Mouse (Mus musculus): ENCODE results near the gene Padi2. TPM values are rescaled to one million over a fixed set of nuclear protein-coding genes. Genes with fewer than 3 reads are reported as not detected.

Gene Padi2
- polyA plus RNA-seq, 1 experiment from 2014 or later = 3.8 TPM

DNA sequence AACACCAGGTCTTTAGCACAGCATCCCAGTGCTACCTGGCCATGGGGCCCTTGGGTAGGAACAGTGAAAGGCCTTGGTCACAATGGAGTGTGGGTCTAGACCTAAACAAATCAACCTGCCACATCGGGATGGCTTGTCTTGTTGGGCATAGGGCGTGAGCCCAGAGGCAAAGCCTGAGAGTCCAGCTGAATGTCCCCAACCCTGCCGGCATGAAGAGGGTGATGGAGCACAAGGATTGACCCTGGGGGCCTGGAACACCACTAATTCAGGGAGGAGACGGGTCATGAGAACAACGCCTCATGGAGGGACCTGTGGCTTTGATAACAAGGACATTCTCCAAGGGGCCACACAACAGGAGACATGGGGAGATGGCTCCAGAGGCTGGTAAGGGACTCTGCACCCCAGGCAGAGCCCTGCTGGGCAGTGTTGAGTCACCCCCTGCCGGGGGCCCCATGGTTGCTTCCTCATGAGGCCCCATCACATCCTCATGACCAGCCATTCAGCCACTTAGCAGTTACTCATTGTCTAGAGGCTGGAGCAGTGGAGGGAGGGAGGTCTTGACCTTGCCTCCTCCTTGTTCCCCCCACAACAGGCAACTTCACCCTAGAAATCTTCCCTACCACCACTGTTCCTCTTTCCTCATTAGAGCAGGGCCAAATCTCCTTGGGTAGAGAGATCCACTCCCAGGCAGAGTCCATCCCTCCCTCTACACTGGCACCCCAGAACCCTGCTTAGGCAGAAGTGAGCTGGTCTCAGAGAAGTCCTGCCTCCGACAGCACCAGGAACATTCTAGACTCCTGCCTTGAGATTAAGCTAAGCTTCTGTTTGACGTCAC is 34.1 kb upstream of the Padi2 start:
- H3K9ac ChIP-seq = no peak overlapping the region
- peaks cover 12% of the 10 kb centered on the region for H3K4me1 ChIP-seq (replicated peaks)
- no peak overlapping the region for H3K4me2 ChIP-seq (replicated peaks)
- H3K27me3 ChIP-seq (replicated peaks) = peaks cover 3% of the 10 kb centered on the region; the same call in 1 of the 2 replicates
- H3K27ac ChIP-seq = no peak overlapping the region
- H3K36me3 ChIP-seq = no peaks in the 10 kb centered on the region
- H3K4me3 ChIP-seq (replicated peaks) = no peak overlapping the region
- 84% methylated on average over 8 of the region's 8 CpGs for WGBS
- peak; percentile 80 for ATAC-seq
- H3K9me3 ChIP-seq = no peaks in the 10 kb centered on the region

GRCm38 (mm10) chr4:140872686-140872992 is 33.5 kb upstream of the Padi2 start:
- Histone ChIP-seq H3K27me3 (replicated peaks) (peaks cover 3% of the 10 kb centered on the region; the same call in 1 of the 2 replicates), H3K9ac (no peak overlapping the region), H3K9me3 (no peaks in the 10 kb centered on the region), H3K4me1 (replicated peaks) (peaks cover 12% of the 10 kb centered on the region), H3K36me3 (no peaks in the 10 kb centered on the region), H3K27ac (no peak overlapping the region), H3K4me3 (replicated peaks) (no peak overlapping the region), H3K4me2 (replicated peaks) (no peak overlapping the region)
- no peak for ATAC-seq
- 62% methylated on average over 5 of the region's 5 CpGs for WGBS

DNA sequence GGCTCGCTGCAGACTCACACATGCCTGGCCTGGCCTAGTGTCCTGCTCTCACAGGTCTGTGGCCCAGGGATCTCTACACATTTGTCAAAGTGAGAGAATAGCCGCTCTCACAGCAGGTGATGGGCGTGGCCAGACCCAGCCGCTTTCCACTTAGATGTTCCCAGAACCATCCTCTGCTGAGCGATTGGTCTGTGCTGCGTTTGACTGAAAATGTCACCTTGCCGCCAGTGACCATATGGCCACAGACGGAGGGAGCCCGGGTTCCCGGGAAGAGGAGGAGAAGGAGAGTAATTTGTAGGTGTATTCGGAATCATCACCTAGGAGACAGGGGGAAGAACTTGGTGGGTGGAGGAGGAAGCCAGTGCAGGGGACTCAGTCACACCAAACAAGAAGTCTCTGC is 33.1 kb upstream of the Padi2 start:
- H3K4me1 ChIP-seq (replicated peaks) = peaks cover 12% of the 10 kb centered on the region
- ATAC-seq = no peak; the same call in 1 of the 2 replicates
- H3K4me2 ChIP-seq (replicated peaks) = no peak overlapping the region
- no peaks in the 10 kb centered on the region for H3K36me3 ChIP-seq
- peaks cover 3% of the 10 kb centered on the region; the same call in 1 of the 2 replicates for H3K27me3 ChIP-seq (replicated peaks)
- H3K4me3 ChIP-seq (replicated peaks) = no peak overlapping the region
- H3K9me3 ChIP-seq = no peaks in the 10 kb centered on the region
- no peak overlapping the region for H3K9ac ChIP-seq
- H3K27ac ChIP-seq = no peak overlapping the region
- WGBS = 42% methylated on average over 11 of the region's 11 CpGs

DNA sequence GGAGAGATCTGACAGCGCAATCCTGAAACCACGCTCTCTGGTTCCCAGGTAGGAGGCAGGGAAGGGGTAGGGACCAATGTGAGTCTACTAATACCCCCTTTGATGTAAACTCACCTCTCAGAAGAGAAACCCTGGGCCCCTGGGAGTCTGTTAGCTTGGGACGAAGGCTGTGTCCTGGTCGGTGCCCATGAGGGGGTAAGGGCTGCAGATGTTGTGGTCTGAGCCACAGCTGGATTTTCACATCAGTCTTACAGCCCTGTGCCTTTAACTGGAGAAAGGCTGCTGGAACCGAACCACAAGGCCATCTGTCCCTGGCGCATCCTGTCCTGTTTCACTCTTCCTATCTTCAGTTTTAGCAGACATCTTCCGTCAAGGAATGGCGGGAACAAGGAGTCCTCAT is 30.0 kb upstream of the Padi2 start:
- Histone ChIP-seq H3K4me3 (replicated peaks) (no peak overlapping the region), H3K4me2 (replicated peaks) (no peak overlapping the region), H3K9ac (no peak overlapping the region), H3K27me3 (replicated peaks) (peaks cover 3% of the 10 kb centered on the region; the same call in 1 of the 2 replicates), H3K36me3 (no peaks in the 10 kb centered on the region), H3K4me1 (replicated peaks) (peaks cover 12% of the 10 kb centered on the region), H3K9me3 (no peaks in the 10 kb centered on the region), H3K27ac (no peak overlapping the region)
- 86% methylated on average over 8 of the region's 8 CpGs for WGBS
- ATAC-seq = no peak

GRCm38 (mm10) chr4:140876681-140877080 is 29.5 kb upstream of the Padi2 start:
- H3K4me3 ChIP-seq (replicated peaks) = no peak overlapping the region
- peaks cover 11% of the 10 kb centered on the region for H3K4me1 ChIP-seq (replicated peaks)
- no peak overlapping the region for H3K27ac ChIP-seq
- WGBS = 48% methylated on average over 6 of the region's 6 CpGs
- H3K9ac ChIP-seq = no peak overlapping the region
- H3K27me3 ChIP-seq (replicated peaks) = peaks cover 3% of the 10 kb centered on the region; the same call in 1 of the 2 replicates
- no peaks in the 10 kb centered on the region for H3K9me3 ChIP-seq
- H3K4me2 ChIP-seq (replicated peaks) = no peak overlapping the region
- no peak for ATAC-seq
- no peaks in the 10 kb centered on the region for H3K36me3 ChIP-seq

DNA sequence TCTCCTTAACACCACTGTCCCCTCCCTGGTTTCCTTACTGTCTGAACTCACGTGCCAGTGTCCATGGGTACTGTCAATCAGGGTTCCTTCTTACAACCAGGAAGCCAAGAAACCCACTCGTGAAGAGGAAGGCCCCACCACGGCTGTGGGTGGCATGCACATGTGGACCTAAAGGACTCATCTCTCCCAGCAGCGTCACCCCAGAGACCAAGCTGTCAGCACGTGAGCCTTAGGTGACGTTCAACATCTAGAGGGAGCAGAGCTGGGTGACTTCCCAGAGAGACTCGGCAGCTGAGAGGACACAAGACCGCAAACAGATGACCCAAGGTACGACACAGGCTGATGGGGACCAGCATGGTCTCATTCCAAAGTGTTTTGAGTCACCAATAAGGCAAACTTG is 28.7 kb upstream of the Padi2 start:
- H3K36me3 ChIP-seq = no peaks in the 10 kb centered on the region
- H3K9me3 ChIP-seq = no peaks in the 10 kb centered on the region
- WGBS = 74% methylated on average over 9 of the region's 9 CpGs
- H3K27me3 ChIP-seq (replicated peaks) = peaks cover 3% of the 10 kb centered on the region; the same call in 1 of the 2 replicates
- no peak overlapping the region for H3K4me2 ChIP-seq (replicated peaks)
- H3K4me3 ChIP-seq (replicated peaks) = no peak overlapping the region
- no peak overlapping the region for H3K27ac ChIP-seq
- H3K9ac ChIP-seq = no peak overlapping the region
- ATAC-seq = no peak
- H3K4me1 ChIP-seq (replicated peaks) = 0 out of 2 replicates have a peak, but pooled peaks cover 4% of the 10 kb centered on the region

GRCm38 (mm10) chr4:140878655-140879054 is 27.5 kb upstream of the Padi2 start:
- Histone ChIP-seq H3K27me3 (replicated peaks) (peaks cover 3% of the 10 kb centered on the region; the same call in 1 of the 2 replicates), H3K4me3 (replicated peaks) (no peak overlapping the region), H3K4me1 (replicated peaks) (peaks cover 5% of the 10 kb centered on the region; the same call in 1 of the 2 replicates), H3K4me2 (replicated peaks) (no peak overlapping the region), H3K9me3 (no peaks in the 10 kb centered on the region), H3K36me3 (no peaks in the 10 kb centered on the region), H3K27ac (no peak overlapping the region), H3K9ac (no peak overlapping the region)
- ATAC-seq = no peak
- WGBS = 83% methylated on average over 9 of the region's 9 CpGs

- ATAC-seq = no peak
- H3K4me3 ChIP-seq (replicated peaks) = no peak overlapping the region
- 93% methylated on average over 6 of the region's 6 CpGs for WGBS
- H3K4me2 ChIP-seq (replicated peaks) = no peak overlapping the region
- H3K36me3 ChIP-seq = no peaks in the 10 kb centered on the region
- H3K27me3 ChIP-seq (replicated peaks) = peaks cover 3% of the 10 kb centered on the region; the same call in 1 of the 2 replicates
- no peaks in the 10 kb centered on the region for H3K9me3 ChIP-seq
- H3K27ac ChIP-seq = no peak overlapping the region
- H3K4me1 ChIP-seq (replicated peaks) = peaks cover 9% of the 10 kb centered on the region; the same call in 1 of the 2 replicates
- no peak overlapping the region for H3K9ac ChIP-seq
Measured at GRCm38 (mm10) chr4:140879116-140879515, 27.0 kb upstream of the Padi2 start.

DNA sequence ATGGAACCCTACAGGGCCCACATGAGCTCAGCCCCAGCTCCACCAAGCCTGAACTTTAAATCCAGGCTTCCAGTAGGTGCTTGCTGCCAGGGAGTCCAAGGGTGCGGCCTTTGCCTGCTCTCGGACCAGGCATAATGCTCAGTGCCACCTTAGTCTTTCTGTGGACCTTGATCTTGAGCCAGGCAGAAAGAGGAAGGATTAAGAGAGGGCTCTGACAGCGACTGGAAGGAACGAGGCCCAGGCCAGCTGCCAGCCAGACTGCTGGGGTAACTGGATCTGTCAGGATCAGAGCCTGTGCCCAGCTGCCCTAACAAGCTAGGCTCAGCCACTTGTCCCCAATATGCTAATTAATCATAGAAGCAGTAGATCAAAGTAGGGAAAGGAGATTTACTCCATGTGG is 26.4 kb upstream of the Padi2 start:
- 63% methylated on average over 4 of the region's 4 CpGs for WGBS
- H3K9me3 ChIP-seq = no peaks in the 10 kb centered on the region
- H3K27me3 ChIP-seq (replicated peaks) = peaks cover 3% of the 10 kb centered on the region; the same call in 1 of the 2 replicates
- no peak overlapping the region for H3K4me3 ChIP-seq (replicated peaks)
- H3K27ac ChIP-seq = no peak overlapping the region
- no peak for ATAC-seq
- no peaks in the 10 kb centered on the region for H3K36me3 ChIP-seq
- H3K4me2 ChIP-seq (replicated peaks) = no peak overlapping the region
- H3K9ac ChIP-seq = no peak overlapping the region
- H3K4me1 ChIP-seq (replicated peaks) = peaks cover 9% of the 10 kb centered on the region; the same call in 1 of the 2 replicates

DNA sequence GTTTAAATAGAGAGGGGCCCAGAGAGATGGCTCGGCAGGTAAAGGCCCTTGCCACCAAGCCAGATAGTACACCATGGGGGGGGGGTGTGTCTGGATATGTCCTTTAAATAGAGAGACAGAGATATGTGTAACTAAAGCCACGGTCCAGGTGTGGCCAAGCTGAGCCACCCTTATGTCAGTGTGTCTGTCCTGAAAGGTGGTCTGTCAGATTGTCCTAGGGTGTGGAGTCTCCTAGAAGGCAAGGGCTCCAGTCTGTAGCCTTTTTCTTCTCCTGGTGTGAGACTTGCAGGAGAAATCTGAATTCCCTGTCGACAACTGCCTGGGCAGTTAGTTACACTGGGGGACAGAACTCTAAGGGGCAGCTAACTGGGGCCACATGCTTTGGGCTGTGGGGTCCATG is 25.9 kb upstream of the Padi2 start:
- peaks cover 9% of the 10 kb centered on the region; the same call in 1 of the 2 replicates for H3K4me1 ChIP-seq (replicated peaks)
- 82% methylated on average over 3 of the region's 3 CpGs for WGBS
- H3K36me3 ChIP-seq = no peaks in the 10 kb centered on the region
- ATAC-seq = no peak
- no peaks in the 10 kb centered on the region for H3K9me3 ChIP-seq
- H3K27me3 ChIP-seq (replicated peaks) = peaks cover 3% of the 10 kb centered on the region; the same call in 1 of the 2 replicates
- no peak overlapping the region for H3K4me2 ChIP-seq (replicated peaks)
- H3K4me3 ChIP-seq (replicated peaks) = no peak overlapping the region
- no peak overlapping the region for H3K9ac ChIP-seq
- no peak overlapping the region for H3K27ac ChIP-seq

DNA sequence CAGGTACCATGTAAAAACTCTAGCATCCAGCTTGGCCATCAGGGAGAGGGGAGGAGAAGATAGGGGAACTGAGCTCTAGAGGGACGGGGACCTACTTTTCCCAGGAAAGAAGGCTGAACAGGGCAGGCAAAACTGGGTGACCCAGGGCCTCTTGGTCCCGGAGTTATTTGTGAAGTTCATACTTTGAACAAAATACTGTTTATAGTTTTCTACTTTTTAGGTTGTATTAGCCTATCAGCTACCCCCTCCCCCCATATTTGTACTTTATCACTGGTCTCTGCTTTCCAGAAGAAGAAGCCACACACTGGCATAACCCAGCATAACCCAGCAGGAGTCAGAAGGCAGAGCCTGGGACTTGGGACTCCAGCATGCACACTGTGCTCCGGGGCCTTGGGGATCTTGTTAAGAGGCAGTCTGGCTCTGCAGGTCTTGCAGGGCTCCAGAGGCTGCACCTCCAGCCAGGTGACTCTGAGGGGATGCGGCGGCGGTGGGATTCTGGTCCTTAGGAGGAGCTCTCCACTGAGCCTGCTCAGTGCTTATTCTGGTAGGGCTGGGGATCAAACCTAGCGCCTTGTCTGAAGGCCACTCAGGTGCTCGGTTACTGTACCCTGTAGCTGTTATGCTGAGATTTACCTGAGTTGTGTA is 25.0 kb upstream of the Padi2 start:
- 86% methylated on average over 8 of the region's 8 CpGs for WGBS
- peaks cover 9% of the 10 kb centered on the region; the same call in 1 of the 2 replicates for H3K4me1 ChIP-seq (replicated peaks)
- H3K27ac ChIP-seq = no peak overlapping the region
- no peaks in the 10 kb centered on the region for H3K36me3 ChIP-seq
- peaks cover 3% of the 10 kb centered on the region; the same call in 1 of the 2 replicates for H3K27me3 ChIP-seq (replicated peaks)
- ATAC-seq = no peak
- H3K9ac ChIP-seq = no peak overlapping the region
- H3K4me3 ChIP-seq (replicated peaks) = no peak overlapping the region
- no peak overlapping the region for H3K4me2 ChIP-seq (replicated peaks)
- H3K9me3 ChIP-seq = no peaks in the 10 kb centered on the region

DNA sequence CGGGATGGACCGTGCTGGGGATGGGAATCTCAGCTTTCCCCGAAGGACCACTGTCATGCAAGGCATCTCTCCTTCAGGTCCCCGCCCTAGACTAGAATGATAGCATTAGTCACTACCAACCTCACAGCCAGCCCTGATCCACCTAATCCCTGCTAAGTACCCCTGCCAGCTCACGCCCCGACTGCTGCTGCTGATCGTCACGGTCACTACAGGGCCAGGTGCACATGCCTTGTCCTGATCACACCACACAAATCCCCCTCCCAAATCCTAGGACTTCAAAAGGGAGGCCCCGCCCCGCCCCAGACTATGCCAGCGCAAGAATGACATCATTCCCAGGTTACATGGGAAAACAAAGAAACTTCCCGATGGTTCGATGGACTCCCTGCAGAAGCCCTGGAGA is 24.4 kb upstream of the Padi2 start:
- Histone ChIP-seq H3K4me1 (replicated peaks) (peaks cover 9% of the 10 kb centered on the region; the same call in 1 of the 2 replicates), H3K4me3 (replicated peaks) (no peak overlapping the region), H3K36me3 (no peaks in the 10 kb centered on the region), H3K27ac (no peak overlapping the region), H3K27me3 (replicated peaks) (peaks cover 3% of the 10 kb centered on the region; the same call in 1 of the 2 replicates), H3K9ac (no peak overlapping the region), H3K9me3 (no peaks in the 10 kb centered on the region), H3K4me2 (replicated peaks) (no peak overlapping the region)
- no peak for ATAC-seq
- WGBS = 91% methylated on average over 13 of the region's 13 CpGs
